Mouse (Mus musculus) cerebellum, postnatal 4 days (tissue): ENCODE data around the gene Cd8b1.
"Not testable (repeated sequence)": the region's sequence is repeated elsewhere in the genome, so short reads cannot be mapped to it uniquely, and the experiment has no call there.

ENCODE experiments used
- DNase-seq, 2 experiments: peaks; one replicate each; pipeline ENCODE4 v3.0.0; 2022; ENCODE audit warnings: low spot score in 2 of 2, mixed read lengths in 1 of 2

Gene Cd8b1

DNA sequence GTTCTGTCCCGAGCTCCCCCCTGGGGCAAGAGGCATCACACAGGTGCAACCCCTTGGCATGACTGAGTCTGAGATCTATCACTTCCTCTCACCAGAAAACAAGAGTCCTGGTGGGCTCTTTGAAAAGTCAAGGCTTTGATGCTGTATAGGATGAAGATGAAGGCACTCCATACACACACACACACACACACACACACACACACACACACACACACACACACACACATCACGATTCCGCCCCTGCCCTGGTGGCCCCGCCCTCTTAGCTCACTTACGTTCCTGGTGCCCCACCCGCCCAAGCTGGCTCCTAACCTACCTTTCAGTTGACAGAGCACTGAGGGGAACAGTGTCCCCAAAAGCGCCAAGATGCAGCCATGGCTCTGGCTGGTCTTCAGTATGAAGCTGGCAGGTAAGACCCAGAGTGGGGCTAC, at the start of gene Cd8b1:
TSS of gene Cd8b1 (plus strand) at position 298 of the 431 bp plus-strand sequence.
- DNase-seq = no peak

DNA sequence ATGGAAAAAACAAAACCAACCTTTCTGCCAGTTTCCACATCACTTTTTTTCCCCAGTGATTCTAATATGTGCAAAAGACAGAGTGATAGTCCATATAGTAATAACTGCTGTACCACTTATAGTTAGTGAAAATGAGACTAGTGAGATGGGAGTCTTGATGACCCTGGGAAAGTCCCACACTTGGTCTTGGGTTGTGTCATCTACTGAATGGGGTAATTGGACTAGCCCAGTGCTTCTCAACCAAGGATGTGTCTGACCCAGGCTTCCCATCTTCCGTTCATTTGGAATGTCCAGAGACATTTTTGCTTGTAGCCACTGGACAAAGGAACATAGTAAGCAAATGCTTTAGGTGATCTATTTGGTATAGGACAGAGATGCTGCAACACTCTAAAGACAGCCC, 48.9 kb upstream of the Cd8b1 start:
- no peak for DNase-seq

DNA sequence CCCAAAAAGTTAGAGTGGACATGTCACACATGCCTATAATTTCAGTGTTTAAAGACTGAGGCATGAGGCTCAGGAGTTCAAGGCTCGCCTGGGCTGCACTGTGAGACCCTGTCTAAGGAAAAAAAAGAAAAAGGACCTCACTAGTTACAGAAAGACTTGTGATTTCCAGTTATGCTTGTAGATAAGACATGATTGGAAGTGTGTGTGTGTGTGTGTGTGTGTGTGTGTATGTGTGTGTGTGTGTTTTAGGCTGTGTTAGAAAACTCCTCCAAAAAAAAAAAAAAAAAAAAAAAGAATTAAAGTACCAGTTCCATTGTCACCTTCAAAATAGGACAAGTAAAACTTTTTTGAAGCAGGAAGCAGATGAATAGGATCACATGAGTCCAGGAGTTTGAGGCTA, 48.0 kb upstream of the Cd8b1 start:
- no peak for DNase-seq

DNA sequence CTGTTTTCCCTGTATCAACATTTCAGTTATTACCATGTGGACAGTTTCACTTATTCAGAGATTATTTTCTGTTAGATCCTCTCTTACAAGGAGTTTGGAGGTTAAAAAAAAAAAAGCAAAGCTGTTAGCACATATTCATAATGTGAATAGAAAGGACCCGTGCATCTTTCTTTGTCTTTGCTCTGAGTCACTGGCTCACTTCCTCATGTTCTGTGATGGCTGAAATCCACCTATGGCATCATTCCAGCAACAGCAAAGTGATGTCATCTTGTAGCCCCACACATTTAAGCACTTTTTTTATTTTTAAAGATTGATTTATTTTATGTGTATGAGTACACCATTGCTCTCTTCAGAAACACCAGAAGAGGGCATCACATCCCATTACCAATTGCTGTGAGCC, 43.2 kb upstream of the Cd8b1 start:
- DNase-seq = no peak

DNA sequence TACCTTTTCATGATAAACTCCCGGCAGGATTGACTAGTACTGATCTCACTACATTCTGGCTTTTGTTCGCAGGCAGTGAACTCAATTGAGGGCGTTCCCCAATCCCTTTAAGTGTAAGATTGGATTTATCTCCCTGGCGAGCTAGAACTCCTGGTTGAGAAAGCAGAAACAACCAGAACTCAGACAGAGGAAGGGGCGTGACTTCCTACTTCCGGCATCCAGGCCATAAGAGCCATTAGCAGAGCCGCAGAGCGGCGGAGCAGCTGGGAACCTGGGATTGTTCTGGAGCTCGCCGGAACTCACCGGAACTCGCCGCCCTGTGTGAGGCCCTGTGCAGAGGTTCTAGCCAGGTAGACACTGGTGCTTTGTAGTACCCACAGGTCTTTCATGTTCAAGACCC, 29.1 kb upstream of the Cd8b1 start:
- no peak for DNase-seq

DNA sequence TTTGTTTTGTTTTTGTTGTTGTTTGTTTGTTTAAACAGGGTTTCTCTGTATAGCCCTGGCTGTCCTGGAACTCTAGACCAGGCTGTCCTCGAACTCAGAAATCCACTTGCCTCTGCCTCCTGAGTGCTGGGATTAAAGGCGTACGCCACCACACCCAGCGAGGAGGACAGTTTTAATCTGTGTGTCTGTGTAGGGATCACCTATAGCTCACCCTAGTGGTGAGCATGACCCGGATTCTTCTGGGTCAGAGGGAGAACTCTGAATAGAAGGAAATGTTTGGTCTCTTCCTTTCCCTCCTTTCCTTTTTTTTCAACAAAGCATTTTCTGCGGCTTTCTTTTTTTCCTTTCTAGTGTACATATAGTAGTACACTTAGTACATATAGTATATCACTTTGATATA, 27.3 kb upstream of the Cd8b1 start:
- no peak for DNase-seq

DNA sequence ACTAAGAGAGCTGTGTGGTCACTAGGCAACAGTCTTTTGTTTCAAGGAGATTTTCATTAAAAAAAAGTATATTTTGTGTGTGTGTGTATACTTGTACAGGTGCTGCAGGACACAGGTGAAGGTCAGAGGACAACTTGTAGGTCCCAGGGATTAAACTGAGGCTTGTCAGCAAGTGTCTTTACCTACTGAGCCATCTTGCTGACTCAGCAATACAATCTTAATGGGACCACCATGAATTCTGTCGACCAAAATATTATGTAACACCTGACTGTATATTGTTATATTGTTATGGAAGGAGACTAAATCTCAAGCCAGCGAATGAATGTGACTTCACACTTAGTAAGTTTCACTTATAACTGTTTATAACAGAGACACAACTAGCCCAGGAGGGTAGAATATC, 24.5 kb upstream of the Cd8b1 start:
- no peak for DNase-seq

DNA sequence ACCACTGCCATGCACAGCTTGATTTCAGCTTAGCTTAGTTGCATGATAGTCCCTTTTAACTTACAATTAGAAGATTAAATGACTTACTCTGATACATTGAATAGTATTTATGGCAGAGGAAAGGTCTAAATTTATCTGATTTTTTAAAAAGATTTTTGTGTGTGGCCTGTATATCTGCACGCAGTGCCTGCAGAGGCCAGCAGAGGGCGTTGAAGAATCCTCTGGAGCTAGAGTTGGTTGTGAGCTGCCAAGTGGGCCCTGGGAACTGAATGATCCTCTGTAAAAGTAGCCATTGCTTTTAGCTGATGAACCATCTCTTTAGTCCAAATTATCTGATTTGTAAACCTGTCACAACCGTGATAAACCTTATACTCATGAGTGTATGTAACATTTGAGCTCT, 23.8 kb upstream of the Cd8b1 start:
- no peak for DNase-seq

DNA sequence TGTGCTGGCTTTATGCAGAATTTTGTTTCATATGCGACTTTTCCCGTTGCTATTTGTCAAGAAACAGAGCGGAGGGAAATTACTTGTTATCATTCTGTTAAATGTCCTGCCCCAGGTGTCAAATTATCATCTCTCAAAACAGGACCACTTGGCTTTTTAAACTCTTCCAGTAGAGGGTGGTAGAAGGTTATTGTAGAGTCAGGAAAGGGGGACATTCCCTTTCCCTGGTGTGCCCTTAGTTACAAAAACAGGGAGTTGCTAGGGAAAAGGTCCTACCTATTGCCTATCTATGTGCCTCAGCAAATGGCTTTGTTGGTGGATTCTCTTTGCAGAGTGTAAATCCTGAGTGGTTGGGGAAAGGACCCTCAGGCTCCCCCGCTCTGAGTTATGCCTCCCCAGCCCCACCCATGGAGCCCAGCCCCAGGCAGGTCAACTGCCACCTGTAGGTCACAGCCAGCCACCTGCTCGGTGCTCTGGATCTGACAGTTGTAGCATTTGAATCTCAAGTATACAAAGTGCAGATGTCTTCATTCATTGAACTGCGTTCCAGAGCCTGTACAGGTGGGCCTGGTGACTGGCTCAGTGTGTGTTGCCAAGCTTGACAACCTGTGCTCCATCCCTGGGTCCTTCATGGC, 20.4 kb upstream of the Cd8b1 start:
- no peak for DNase-seq

DNA sequence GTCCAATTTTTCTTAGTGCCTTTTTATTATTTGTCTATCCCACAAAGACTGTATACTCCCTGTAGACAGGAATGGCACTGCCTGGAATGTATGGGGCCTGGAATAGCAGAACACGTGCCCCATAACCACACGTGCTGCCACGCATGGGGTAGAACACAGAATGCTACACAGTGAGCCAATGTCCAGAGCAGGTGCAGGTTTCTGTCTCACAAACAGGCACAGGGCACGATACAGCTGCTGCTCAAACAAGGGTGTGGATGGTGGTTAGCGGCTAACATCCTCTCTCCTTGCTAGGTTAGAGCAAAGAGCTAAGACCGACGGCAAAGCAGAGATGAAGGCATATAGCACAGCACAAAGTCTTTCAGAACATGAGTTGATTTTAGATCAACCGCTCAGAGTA, 15.1 kb upstream of the Cd8b1 start:
- no peak for DNase-seq

DNA sequence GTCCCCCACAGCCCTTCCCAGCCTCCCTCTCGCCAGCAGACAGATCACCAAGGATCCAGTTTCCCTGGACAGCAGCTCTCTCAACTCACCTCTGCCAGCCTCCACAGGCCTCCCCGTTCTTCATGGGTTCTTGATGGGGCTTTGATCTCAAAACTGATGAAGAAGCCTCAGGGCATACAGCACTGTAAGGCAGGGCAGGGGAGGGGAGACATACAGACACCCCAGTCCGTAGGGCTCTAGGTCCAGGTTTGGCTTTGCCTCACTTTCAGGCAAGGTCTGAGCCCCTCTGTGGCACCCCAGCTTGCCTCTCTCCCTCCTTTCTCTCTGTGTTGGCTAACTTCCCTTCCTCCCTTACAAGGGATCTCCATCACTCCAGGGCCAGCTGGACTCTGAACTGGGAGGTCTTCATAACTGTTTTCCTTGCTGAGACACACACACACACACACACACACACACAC, 733 bp upstream of the Cd8b1 start, which contains the start of gene Smyd1:
TSS of gene Smyd1 (minus strand) at position 408 of the 458 bp plus-strand sequence.
- DNase-seq = no peak

DNA sequence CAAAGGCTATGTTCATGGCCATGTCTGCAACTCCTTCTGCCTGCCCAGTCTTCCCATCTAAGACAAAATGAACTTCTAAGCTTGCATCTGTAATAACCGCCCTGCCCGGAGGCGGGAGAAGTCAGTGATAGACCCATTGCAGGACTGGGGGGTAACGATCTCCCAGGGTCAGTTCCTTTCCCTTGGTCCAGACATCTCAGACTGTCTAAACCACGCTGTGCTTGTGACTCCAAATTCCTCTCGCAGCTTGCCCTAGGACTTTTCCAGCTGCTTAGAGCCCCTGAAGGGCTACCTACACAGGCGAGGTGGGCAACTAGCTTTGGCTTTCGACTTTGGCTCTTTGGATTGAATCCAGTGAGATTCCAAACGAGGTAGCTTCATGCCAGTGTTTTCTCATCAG, 2.2 kb downstream of the Cd8b1 start:
- DNase-seq = no peak

DNA sequence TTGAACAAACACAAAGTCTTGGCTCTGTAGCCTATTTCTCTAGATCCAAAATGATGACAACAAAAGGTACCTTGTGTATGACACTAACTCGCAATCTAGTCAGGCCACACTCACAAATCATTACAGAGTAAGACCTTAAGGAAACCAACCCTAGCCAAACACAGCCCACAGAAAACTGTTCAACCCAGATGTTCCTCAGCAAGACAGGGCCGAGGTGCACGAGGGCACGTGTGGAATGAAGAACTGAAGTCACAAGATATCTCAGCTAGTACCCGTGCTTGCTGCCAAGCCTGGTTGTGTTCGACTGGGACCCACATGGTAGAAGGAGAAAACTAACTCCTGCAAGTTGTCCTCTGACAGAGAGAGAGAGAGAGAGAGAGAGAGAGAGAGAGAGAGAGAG, 7.3 kb downstream of the Cd8b1 start:
- no peak for DNase-seq

DNA sequence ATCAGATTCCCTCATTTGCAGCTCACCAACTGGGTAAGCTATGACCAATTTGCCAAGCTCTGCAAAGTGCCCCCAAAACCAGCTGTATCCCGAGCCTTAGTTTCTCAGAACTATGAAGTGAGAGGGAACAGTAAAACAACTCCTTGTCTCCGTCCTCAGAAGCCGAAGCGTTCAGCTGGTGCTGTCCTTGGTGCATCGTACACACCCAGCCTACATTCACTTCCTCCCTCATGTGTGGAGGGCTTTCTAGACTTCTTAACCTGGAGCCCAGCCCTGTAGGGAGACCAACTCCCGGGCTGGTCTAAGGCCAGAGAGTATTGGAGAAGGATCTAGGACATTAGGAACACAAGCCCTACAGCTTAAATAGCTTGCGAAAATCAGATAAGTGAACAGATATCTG, 7.9 kb downstream of the Cd8b1 start:
- no peak for DNase-seq

DNA sequence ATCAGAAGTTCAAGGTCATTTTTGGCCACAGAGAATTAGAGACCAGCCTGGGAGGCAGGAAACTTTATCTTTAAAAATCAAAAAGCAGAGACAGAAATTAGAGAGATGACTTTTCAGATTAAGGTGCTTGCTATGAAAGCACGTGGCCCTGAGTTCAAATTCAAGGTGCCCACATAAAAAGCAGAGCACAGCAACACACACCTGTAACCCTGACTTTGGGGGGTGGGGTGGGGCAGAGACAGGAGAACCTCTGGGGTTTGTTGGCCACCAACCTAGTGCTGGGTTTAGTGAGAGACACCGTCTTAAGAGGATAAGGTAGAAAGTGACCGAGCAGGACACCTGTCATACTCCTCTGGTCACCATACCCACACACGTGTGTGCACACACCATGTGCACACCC, 8.9 kb downstream of the Cd8b1 start:
- not testable (repeated sequence) for DNase-seq

DNA sequence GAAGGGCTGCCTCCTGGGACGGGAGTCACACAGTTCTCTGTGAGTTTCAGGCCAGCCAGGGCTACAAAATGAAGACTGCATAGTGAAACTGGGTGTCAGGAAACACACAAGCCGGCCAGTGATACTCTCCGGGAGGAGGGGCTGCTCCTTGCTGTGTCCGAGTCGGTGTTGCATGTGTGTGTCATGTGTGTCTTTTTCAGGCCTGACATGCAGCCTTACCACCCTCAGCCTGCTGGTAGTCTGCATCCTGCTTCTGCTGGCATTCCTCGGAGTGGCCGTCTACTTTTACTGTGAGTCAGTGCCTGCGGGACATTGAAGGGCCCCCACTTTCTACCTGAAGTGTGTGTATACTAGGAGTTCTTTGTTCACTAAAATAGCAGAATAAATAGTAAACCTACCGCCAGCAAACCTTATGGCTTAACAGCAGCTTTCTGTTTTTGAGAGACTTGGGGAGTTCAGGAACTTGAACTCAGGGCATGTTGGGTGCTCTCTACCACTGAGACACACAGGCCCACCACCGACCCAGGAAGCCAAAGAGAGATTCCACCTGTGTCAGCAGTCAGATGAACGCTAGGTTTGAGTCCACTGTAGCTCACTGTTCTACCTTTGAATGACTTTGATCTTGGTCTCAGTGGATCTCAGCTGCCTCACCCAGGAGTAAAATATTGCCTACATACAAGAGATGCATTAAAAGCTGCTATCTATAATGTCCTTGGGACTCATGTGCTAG, 9.8 kb downstream of the Cd8b1 start:
- DNase-seq = no peak

DNA sequence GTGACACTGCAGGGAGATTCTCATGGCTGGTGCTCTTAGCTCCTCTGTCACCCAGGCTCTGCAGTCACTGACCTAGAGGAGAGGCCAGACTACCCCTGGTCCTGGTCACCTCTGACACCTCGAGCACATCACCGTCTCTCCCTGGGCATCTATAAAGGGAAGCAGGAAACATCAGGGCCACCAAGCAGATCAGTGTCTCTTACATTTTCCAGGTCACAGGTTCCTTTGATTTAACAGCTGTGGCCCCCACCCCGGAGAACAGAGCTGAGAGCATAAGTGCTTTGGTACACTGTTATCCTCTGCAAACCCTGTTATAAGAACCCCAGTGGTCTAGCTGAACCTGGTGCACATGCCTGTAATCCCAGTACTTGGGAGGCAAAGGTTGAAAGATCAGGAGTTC, 10.4 kb downstream of the Cd8b1 start:
- DNase-seq = no peak

DNA sequence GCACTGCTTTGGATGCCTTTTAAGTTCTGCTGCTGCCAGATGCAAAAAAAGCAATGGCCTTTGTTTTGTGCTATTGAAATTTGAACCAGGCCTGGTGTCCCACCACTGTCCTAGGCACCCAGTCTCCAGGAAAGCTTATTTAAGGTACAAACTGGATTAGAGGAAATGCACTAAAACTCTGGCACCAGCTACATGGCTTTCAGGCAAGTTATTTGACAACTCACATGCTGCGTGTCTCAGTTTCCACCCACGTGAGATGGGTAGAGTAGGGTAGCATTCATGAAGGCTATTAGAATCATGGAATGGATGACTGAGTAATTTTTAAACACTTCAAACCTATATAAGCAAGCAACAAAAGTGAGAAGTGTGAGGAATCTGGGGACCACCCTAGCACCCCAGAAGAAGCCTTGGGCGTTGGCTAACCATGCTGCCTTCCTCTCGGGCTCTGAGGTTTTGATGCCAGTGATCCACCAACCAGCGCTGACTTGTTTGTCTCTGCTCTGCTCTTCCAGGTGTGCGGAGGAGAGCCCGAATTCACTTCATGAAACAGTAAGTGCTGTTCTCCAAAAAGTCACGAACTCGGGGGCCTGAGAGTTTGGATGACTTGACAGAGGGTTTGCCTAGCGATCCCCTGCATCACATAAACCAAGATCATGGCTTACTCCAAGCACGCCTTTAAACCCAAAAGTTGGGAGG, 11.1 kb downstream of the Cd8b1 start:
- no peak for DNase-seq

DNA sequence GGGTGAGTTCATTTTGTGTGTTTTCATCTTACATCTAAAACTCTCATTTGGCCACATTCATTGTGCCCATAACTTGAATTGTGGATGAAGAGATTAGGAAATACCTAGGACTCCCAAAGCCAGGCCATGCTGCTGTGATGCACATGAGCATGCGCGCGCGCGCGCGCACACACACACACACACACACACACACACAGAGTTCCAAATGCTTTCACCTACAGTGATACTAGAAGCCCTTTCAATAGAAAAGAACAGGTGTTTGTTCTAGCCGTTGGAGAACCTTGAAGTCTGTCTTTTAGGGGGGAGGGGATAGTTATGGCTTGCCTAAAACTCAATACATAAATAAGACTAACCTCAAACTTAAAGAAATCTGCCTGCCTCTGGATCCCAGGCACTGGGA, 15.1 kb downstream of the Cd8b1 start:
- DNase-seq = no peak

DNA sequence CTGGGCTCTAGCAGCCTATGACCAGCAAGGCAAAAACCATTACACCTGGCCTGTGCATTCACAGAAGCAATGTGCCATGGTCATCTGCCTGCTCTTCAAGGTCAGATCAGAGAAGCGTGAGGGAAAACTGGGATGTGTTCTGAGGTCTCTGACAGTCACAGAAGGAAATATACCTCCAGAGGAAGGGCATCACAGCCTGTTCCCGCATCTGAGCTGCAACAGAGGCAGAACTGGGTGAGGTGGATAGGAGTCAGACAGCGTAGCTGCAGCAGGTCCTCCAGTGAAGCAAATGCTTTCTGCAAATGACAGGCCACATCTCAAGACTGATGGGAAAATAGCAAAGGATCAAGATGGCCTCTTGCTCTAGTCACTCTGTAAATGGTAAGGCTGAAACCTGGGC, 16.4 kb downstream of the Cd8b1 start:
- no peak for DNase-seq

DNA sequence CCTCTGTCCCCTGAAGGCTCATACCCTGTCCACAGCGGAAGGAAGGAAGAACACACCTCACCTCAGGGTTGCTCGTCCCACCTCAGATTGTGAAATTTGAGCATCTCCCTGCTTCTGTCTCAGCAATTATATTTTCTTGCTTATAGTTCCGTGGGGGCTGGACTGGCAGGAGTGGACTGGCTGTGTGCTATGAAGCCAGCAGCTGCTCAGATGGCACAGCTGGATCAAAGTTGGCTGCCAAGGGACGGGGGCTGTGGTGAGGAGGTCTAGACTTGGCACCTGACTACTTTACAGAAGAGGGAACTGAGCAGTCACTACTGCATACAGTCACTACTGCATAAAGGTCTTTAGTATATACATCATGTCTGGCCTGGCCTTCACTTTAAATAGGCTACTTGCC, 16.8 kb downstream of the Cd8b1 start:
- DNase-seq = no peak

DNA sequence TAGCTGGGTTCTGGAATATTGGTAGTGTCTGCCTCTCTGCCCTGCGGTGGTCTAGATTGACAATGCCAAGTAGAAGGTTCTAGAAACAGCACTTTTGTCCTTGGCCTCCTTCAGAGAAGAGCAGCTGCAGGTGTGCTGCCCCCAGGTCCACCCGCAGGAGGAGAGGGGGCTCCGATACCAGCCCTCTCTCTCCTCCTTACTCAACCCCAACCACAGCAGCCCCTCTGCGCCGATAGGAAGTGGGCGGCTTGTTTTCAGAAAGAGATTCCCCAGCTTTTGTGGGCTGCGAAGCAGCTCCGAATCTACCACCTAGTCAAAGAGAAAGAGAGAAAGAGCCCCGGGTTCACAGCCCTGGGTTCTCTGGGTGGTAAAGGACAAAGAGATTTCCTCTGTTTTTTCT, 18.6 kb downstream of the Cd8b1 start:
- no peak for DNase-seq

DNA sequence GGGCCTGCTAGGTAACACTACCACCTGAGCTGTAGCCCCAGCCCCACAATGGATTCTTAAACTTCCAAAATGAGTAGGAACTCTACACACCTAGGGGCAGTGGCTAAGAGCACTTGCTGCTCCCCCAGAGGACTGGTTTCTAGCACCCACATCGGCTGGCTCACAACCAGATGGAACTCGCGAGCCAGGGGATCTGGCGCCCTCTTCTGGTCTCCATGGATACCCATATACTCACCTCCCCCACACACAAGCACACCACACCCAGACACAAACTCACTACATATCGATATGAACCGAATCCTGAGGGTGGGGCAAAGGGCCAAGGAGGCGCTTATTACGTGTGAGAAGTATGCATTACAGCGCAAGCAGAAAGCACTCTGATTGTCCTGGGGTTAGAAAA, 25.4 kb downstream of the Cd8b1 start:
- no peak for DNase-seq
